Mouse (Mus musculus) midbrain, postnatal 0 days (tissue): ENCODE measurements around the gene Phlpp1. TPM values are rescaled to one million over a fixed set of nuclear protein-coding genes. Genes with fewer than 3 reads are reported as not detected.
A peak's percentile ranks its signal among the peaks of the same experiment; 100 is the strongest.

ENCODE experiments used
- ATAC-seq: fragments of 200-750 bp; cut with Nextera tagmentation; 2 replicates; pipeline ENCODE4 v1.8.0; 2017; ENCODE audit warnings: moderate number of reproducible peaks, mild to moderate bottlenecking, moderate TSS enrichment, moderate library complexity; ENCODE audit not compliant: low FRiP score
- DNase-seq: peaks from one replicate; pipeline ENCODE4 v3.0.0-alpha.2; 2015; ENCODE audit warnings: low spot score
- H3K27ac ChIP-seq: fragments of 300-500 bp; sonication (generic); 2 replicates; pipeline ENCODE4 v1.5.1; 2014; ENCODE audit warnings: low read depth, mild to moderate bottlenecking, low read length, mixed read lengths
- H3K27me3 ChIP-seq: fragments of 300-500 bp; sonication (generic); 2 replicates; pipeline ENCODE4 v1.6.1; 2014; ENCODE audit warnings: low read length, control low read depth, mixed read lengths; ENCODE audit not compliant: insufficient read depth
- H3K36me3 ChIP-seq: fragments of 300-500 bp; sonication (generic); 2 replicates; pipeline ENCODE4 v1.6.1; 2014; ENCODE audit warnings: low read length, control low read depth, mixed read lengths; ENCODE audit not compliant: insufficient read depth
- H3K4me1 ChIP-seq: fragments of 300-500 bp; sonication (generic); 2 replicates; pipeline ENCODE4 v1.6.1; 2014; ENCODE audit warnings: mild to moderate bottlenecking, control low read depth, antibody characterized with exemption, low read length, mixed read lengths; ENCODE audit not compliant: insufficient read depth
- H3K4me2 ChIP-seq: fragments of 300-500 bp; sonication (generic); 2 replicates; pipeline ENCODE4 v1.6.1; 2014; ENCODE audit warnings: low read depth, mild to moderate bottlenecking, low read length, mixed read lengths; ENCODE audit not compliant: poor library complexity, severe bottlenecking
- H3K4me3 ChIP-seq: fragments of 300-500 bp; sonication (generic); 2 replicates; pipeline ENCODE4 v1.5.1; 2014; ENCODE audit warnings: low read depth, mild to moderate bottlenecking, low read length, moderate library complexity
- H3K9ac ChIP-seq: fragments of 300-500 bp; sonication (generic); replicated peaks from 2 replicates; pipeline ENCODE4 v1.6.1; 2014; ENCODE audit warnings: mild to moderate bottlenecking, low read length, moderate library complexity, mixed read lengths; ENCODE audit not compliant: poor library complexity, severe bottlenecking
- H3K9me3 ChIP-seq: fragments of 300-500 bp; sonication (generic); 2 replicates; pipeline ENCODE4 v1.6.1; 2016; ENCODE audit warnings: low read length, control low read depth
- CTCF ChIP-seq: IDR thresholded peaks from 2 replicates; pipeline ENCODE4 v1.5.1; 2016; ENCODE audit warnings: antibody characterized with exemption, mild to moderate bottlenecking
- WGBS: fragments of 180-500 bp; shearing (Covaris S2); extraction: QIAGEN DNeasy Blood & Tissue Kit; methylation state at CpG from one replicate; pipeline ENCODE4 v1.1.7; 2014; 5-methylcytosine and 5-hydroxymethylcytosine counted together
- polyA plus RNA-seq: library from polyadenylated mRNA; unstranded; fragments of >200 nt; fragmentation: Nextera tagmentation; extraction: Ambion mirVana; gene quantifications from 2 replicates; pipeline ENCODE4 v1.2.1, GENCODE M21; 2015
- total RNA-seq: library from RNA; depleted of rRNA; stranded (reverse); fragments of >200 nt; gene quantifications from 2 replicates; pipeline ENCODE4 v1.2.3, GENCODE M21; 2014

Phlpp1 gene
- total and polyA plus RNA-seq, 2 experiments from 2014 or later = 5.3 to 34.0 TPM

DNA sequence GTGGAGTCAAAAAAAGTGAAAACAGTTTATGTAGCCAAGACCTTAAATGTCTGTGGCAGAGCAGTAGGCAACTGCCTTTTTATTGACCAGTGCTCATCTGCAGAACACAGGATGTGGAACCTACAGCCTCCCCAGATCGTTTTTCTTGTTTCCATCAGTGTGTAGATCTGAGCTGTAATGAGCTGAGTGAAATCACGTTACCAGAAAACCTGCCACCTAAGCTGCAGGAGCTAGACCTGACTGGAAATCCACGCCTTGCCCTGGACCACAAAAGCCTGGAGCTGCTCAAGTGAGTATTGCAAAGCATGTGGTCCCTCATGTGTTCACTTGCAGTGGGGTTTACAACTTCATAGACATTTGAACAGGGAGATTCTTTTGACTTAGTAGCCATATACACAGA is 204.5 kb downstream of the Phlpp1 start:
- Histone ChIP-seq H3K4me1 (no peaks in the 10 kb centered on the region), H3K4me3 (no peak overlapping the region), H3K9me3 (no peaks in the 10 kb centered on the region), H3K36me3 (no peaks in the 10 kb centered on the region), H3K27ac (no peak overlapping the region), H3K4me2 (no peak overlapping the region), H3K27me3 (no peaks in the 10 kb centered on the region), H3K9ac (no peak overlapping the region)
- no peak for TF ChIP-seq CTCF
- DNase-seq (no peak), ATAC-seq (no peak)
- WGBS = 84% methylated on average over 3 of the region's 3 CpGs

DNA sequence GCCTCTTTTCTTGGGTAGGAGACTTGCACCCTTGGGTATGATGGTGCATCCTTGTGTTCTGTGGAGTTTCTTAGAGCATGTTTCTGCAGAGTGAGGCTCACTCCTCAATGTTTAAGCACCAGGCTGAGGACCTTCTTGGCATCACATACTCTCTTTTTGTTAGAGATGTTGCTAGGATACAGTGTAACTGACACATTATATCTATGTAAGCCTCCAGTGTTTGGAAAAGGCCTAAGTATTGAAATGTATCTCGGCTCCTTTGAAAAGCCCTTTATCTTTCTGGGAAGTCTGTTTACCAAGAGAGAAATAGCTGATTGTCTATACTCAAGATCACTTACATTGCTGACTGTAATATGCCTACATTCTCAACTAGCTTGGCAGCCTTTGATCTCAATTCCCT is 208.9 kb downstream of the Phlpp1 start:
- H3K4me2 ChIP-seq = no peak overlapping the region
- H3K27ac ChIP-seq = no peak overlapping the region
- no peak for TF ChIP-seq CTCF
- H3K4me3 ChIP-seq = no peak overlapping the region
- no peak overlapping the region for H3K9ac ChIP-seq
- DNase-seq (no peak), ATAC-seq (no peak)
- H3K27me3 ChIP-seq = no peaks in the 10 kb centered on the region
- H3K36me3 ChIP-seq = no peaks in the 10 kb centered on the region
- H3K4me1 ChIP-seq = no peaks in the 10 kb centered on the region
- WGBS = 7% methylated on average over 1 of the region's 1 CpGs
- H3K9me3 ChIP-seq = no peaks in the 10 kb centered on the region

DNA sequence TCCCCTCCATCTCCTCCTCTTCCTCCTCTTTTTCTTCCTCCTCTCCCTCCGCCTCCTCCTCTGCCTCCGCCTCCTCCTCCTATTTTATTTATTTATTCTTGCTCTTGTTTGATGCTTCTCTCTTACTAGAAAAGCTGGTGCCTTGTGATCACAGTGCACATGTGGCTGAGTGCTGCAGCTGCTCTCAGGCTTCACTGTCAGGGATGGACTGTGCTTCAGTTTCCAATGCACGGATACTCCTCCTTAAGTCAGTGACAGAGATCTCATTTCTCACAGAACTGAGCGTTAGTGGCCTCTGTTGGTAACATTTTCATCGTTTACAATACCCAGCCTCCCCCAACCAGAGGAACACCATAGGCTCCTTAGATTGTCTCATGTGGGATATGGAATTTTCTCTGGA is 215.0 kb downstream of the Phlpp1 start:
- no peak for TF ChIP-seq CTCF
- Histone ChIP-seq H3K27me3 (no peaks in the 10 kb centered on the region), H3K9ac (no peak overlapping the region), H3K4me1 (no peaks in the 10 kb centered on the region), H3K9me3 (no peaks in the 10 kb centered on the region), H3K36me3 (peaks cover 16% of the 10 kb centered on the region; the same call in 1 of the 2 replicates), H3K4me2 (no peak overlapping the region), H3K4me3 (no peak overlapping the region), H3K27ac (no peak overlapping the region)
- ATAC-seq (no peak), DNase-seq (no peak)
- 82% methylated on average over 5 of the region's 5 CpGs for WGBS

DNA sequence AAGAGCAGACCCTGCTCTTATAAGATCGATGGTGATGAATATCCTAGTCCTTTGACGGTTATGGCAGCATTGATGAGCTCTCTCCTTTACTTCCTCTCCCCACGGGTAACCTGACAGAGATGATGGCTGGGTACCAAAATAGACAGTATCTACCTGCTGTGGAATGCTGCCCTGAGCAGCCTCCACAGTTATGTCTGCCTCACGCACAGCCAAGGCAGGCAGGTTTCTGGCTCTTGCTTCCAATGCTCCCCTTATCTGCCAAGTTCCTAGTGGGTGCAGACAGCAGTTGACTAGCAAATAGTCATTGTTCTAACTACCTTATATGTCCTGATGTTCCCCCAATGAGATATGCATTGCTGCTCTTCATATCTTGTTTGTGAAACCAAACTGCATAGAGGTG is 215.7 kb downstream of the Phlpp1 start:
- DNase-seq (no peak), ATAC-seq (no peak)
- 96% methylated on average over 4 of the region's 4 CpGs for WGBS
- H3K9me3 ChIP-seq = no peaks in the 10 kb centered on the region
- peaks cover 21% of the 10 kb centered on the region for H3K36me3 ChIP-seq
- H3K4me3 ChIP-seq = no peak overlapping the region
- no peak overlapping the region for H3K4me2 ChIP-seq
- no peak overlapping the region for H3K9ac ChIP-seq
- TF ChIP-seq CTCF = no peak
- no peak overlapping the region for H3K27ac ChIP-seq
- H3K4me1 ChIP-seq = no peaks in the 10 kb centered on the region
- H3K27me3 ChIP-seq = no peaks in the 10 kb centered on the region

DNA sequence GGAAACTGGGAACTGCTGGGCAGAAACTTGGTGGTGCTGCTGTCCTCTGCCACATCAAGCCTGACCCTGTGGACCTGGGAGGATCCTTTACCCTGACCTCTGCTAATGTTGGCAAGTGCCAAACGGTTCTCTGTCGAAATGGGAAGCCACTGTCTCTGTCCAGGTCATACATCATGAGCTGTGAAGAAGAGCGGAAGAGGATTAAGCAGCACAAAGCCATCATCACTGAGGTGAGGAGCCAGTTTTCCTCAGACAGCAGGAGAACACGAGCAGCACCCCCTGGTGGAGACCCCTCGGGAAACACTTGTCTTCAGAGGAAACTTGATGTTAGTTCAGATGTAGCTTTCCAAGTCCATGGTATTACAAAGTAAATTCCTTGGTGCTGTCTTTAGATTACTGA is 218.1 kb downstream of the Phlpp1 start:
- ATAC-seq (peak; percentile 45; the same call in 1 of the 2 replicates), DNase-seq (peak; percentile 77)
- no peak overlapping the region for H3K4me3 ChIP-seq
- peak; percentile 82 for TF ChIP-seq CTCF
- no peak overlapping the region for H3K4me2 ChIP-seq
- H3K4me1 ChIP-seq = no peaks in the 10 kb centered on the region
- WGBS = 12% methylated on average over 5 of the region's 5 CpGs
- no peak overlapping the region for H3K27ac ChIP-seq
- H3K9me3 ChIP-seq = no peaks in the 10 kb centered on the region
- H3K27me3 ChIP-seq = no peaks in the 10 kb centered on the region
- no peak overlapping the region for H3K9ac ChIP-seq
- H3K36me3 ChIP-seq = peaks cover 37% of the 10 kb centered on the region

DNA sequence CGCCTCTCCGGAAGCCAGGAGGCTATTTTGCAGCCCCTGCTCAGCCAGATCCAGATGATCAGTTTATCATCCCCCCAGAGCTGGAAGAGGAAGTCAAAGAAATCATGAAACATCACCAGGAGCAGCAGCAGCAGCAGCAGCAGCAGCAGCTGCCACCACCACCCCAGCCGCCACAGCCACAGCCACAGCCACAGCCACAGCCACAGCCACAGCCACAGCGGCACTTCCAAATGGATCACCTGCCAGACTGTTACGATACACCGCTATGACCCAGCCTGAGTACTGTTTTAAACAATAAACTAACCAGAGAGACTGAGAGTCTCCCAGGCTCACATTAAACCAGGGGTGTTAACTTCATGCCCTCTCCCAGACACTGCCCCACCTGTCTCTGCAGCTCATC is 221.5 kb downstream of the Phlpp1 start:
- Histone ChIP-seq H3K4me2 (no peak overlapping the region), H3K4me1 (no peaks in the 10 kb centered on the region), H3K36me3 (peaks cover 26% of the 10 kb centered on the region), H3K9me3 (no peaks in the 10 kb centered on the region), H3K27ac (no peak overlapping the region), H3K9ac (no peak overlapping the region), H3K27me3 (no peaks in the 10 kb centered on the region), H3K4me3 (no peak overlapping the region)
- no peak for DNase-seq
- WGBS = 95% methylated on average over 6 of the region's 6 CpGs
- no peak for ATAC-seq
- TF ChIP-seq CTCF = no peak
